24 mouse cellular contexts compared by ENCODE assay signal in the genomic region with DNA sequence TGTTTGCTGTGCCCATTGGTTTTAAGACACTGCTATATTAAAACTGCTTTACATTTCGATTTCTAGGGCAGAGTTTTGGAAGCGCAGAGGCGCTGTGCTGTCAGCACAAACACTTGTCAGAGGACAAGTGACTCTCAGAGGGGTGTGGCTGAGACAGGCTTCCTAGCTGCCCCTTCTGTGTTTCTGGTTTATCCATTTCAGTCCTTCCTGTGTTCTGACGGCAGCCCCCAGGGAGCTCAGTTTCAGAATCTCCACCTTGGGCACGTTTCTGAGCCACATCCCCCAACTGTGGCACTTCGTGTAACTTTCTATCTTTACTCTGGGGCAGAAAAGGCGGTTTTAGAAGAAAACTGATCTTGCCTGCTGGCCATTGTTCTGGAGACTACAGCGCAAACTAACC. TPM values are rescaled to one million over a fixed set of nuclear protein-coding genes. Genes with fewer than 3 reads are reported as not detected.
DNase-seq lines count a peak whose midpoint lies in the region; ATAC-seq and TF ChIP-seq lines count a peak whose summit lies in the region.
"Had no signal": no experiment of that assay in that cellular context is flagged by ENCODE, and none has a peak within 500 bp of the region (broad histone marks: within the 10 kb centered on the region; RNA-seq: fewer than 3 reads in every experiment).

No protein-coding gene starts in this region.

- H3K4me2 ChIP-seq in kidney, embryonic 16.5 days (replicated peaks; ENCODE audit: low read depth, low read length) = no peak overlapping the region
- H3K4me2 ChIP-seq in heart, embryonic 12.5 days = peak overlapping the region; percentile 48
- H3K4me2 ChIP-seq in heart, postnatal 0 days (ENCODE audit: low read depth, low read length) = peak overlapping the region; percentile 44
- H3K4me2 ChIP-seq: forebrain, embryonic 13.5 days; neural tube, embryonic 13.5 days had no signal

- no peak for DNase-seq in heart, embryonic 10.5 days (ENCODE audit: low spot score)
- no peak for DNase-seq in heart, postnatal 10 days
- DNase-seq in kidney, postnatal 36 days = peak; percentile 39 to 63
- DNase-seq in heart, postnatal 0 days (ENCODE audit: low spot score) = no peak
- no peak for DNase-seq in ovary, adult 18-20 months (ENCODE audit: low spot score)
- DNase-seq: adrenal gland, adult 2 months; cerebellum, adult 11 months; cerebellum, postnatal 14 days; gastrocnemius, postnatal 10 days; kidney, adult 9 months; liver, postnatal 0 days; lung, postnatal 14 days; right cerebral cortex, postnatal 14 days; spleen, adult 18-20 months; thymus, postnatal 36 days had no signal

- H3K9me3 ChIP-seq in heart, embryonic 10.5 days = no peaks in the 10 kb centered on the region
- no peaks in the 10 kb centered on the region for H3K9me3 ChIP-seq in kidney, embryonic 16.5 days (ENCODE audit: low read length)
- H3K9me3 ChIP-seq in heart, embryonic 12.5 days (replicated peaks) = no peaks in the 10 kb centered on the region
- H3K9me3 ChIP-seq in heart, postnatal 0 days (replicated peaks; ENCODE audit: control insufficient read depth, low read length) = no peaks in the 10 kb centered on the region
- H3K9me3 ChIP-seq: forebrain, embryonic 13.5 days; limb, embryonic 10.5 days; megakaryocyte, embryonic 14.5 days; neural tube, embryonic 13.5 days had no signal

- TF ChIP-seq EP300 in heart, postnatal 0 days (IDR thresholded peaks at IDR 0.05; ENCODE audit: low read depth) = no peak

- H3K4me3 ChIP-seq in heart, embryonic 10.5 days = peak overlapping the region; percentile 16; the same call in 1 of the 2 replicates
- no peak overlapping the region for H3K4me3 ChIP-seq in kidney, embryonic 16.5 days (ENCODE audit: low read length)
- no peak overlapping the region for H3K4me3 ChIP-seq in heart, embryonic 12.5 days
- H3K4me3 ChIP-seq in heart, postnatal 0 days (ENCODE audit: low read depth, low read length) = peak overlapping the region; percentile 3; the same call in 1 of the 2 replicates
- H3K4me3 ChIP-seq: erythroblast, embryonic 14.5 days; forebrain, embryonic 13.5 days; limb, embryonic 10.5 days; megakaryocyte, embryonic 14.5 days; neural tube, embryonic 13.5 days had no signal

- no peak overlapping the region for H3K9ac ChIP-seq in kidney, embryonic 16.5 days (replicated peaks; ENCODE audit: low read length)
- no peak overlapping the region for H3K9ac ChIP-seq in heart, embryonic 12.5 days
- H3K9ac ChIP-seq in heart, postnatal 0 days (replicated peaks; ENCODE audit: low read depth, low read length) = no peak overlapping the region
- H3K9ac ChIP-seq: forebrain, embryonic 13.5 days; liver, postnatal 0 days; neural tube, embryonic 13.5 days had no signal

- 33% methylated on average over 8 of the region's 8 CpGs for WGBS in heart, embryonic 10.5 days
- 57% methylated on average over 8 of the region's 8 CpGs for whole genome bisulfite sequencing in kidney, embryonic 16.5 days
- 29% methylated on average over 8 of the region's 8 CpGs for WGBS in heart, embryonic 12.5 days
- WGBS in heart, postnatal 0 days = 24% methylated on average over 8 of the region's 8 CpGs

- intact Hi-C loops in heart, postnatal 10 days (cut with DNase I) = no loop called here

- H3K36me3 ChIP-seq in heart, embryonic 10.5 days = no peaks in the 10 kb centered on the region
- H3K36me3 ChIP-seq in kidney, embryonic 16.5 days (ENCODE audit: insufficient read depth, low read length) = no peaks in the 10 kb centered on the region
- H3K36me3 ChIP-seq in heart, embryonic 12.5 days = no peaks in the 10 kb centered on the region
- no peaks in the 10 kb centered on the region for H3K36me3 ChIP-seq in heart, postnatal 0 days (replicated peaks; ENCODE audit: control insufficient read depth, insufficient read depth, low read length)
- H3K36me3 ChIP-seq: limb, embryonic 10.5 days; neural tube, embryonic 13.5 days had no signal

- TF ChIP-seq CTCF in heart, postnatal 0 days (IDR thresholded peaks at IDR 0.05; ENCODE audit: low read depth) = no peak

- peak overlapping the region; percentile 47 for H3K27ac ChIP-seq in heart, embryonic 10.5 days
- no peak overlapping the region for H3K27ac ChIP-seq in kidney, embryonic 16.5 days (ENCODE audit: low read length)
- 0 out of 2 replicates have a peak overlapping the region, but pooled peaks have one; percentile 18 for H3K27ac ChIP-seq in heart, embryonic 12.5 days (ENCODE audit: poor library complexity, severe bottlenecking)
- no peak overlapping the region for H3K27ac ChIP-seq in heart, postnatal 0 days (ENCODE audit: low read depth)
- H3K27ac ChIP-seq: forebrain, embryonic 13.5 days; limb, embryonic 10.5 days; neural tube, embryonic 13.5 days had no signal

- H3K27me3 ChIP-seq in heart, embryonic 10.5 days (ENCODE audit: insufficient read depth, poor library complexity, severe bottlenecking) = no peaks in the 10 kb centered on the region
- no peaks in the 10 kb centered on the region for H3K27me3 ChIP-seq in kidney, embryonic 16.5 days (ENCODE audit: insufficient read depth, low read length)
- H3K27me3 ChIP-seq in heart, embryonic 12.5 days (replicated peaks) = no peaks in the 10 kb centered on the region
- H3K27me3 ChIP-seq in heart, postnatal 0 days (ENCODE audit: control insufficient read depth, insufficient read depth, low read length) = no peaks in the 10 kb centered on the region
- H3K27me3 ChIP-seq: forebrain, embryonic 13.5 days; neural tube, embryonic 13.5 days had no signal

- no peak for ATAC-seq in kidney, embryonic 16.5 days (ENCODE audit: low FRiP score, low TSS enrichment)
- ATAC-seq in heart, embryonic 12.5 days (ENCODE audit: insufficient number of reproducible peaks, low FRiP score) = no peak
- no peak for ATAC-seq in heart, postnatal 0 days (ENCODE audit: insufficient read depth, low read depth)
- ATAC-seq: forebrain, embryonic 13.5 days; hindbrain, embryonic 16.5 days; liver, postnatal 0 days had no signal

- peaks cover 23% of the 10 kb centered on the region for H3K4me1 ChIP-seq in heart, embryonic 10.5 days
- peaks cover 12% of the 10 kb centered on the region for H3K4me1 ChIP-seq in kidney, embryonic 16.5 days (ENCODE audit: insufficient read depth, low read length)
- peaks cover 24% of the 10 kb centered on the region for H3K4me1 ChIP-seq in heart, embryonic 12.5 days (replicated peaks)
- H3K4me1 ChIP-seq in heart, postnatal 0 days (ENCODE audit: control insufficient read depth, insufficient read depth) = peaks cover 12% of the 10 kb centered on the region
- H3K4me1 ChIP-seq: forebrain, embryonic 13.5 days; limb, embryonic 10.5 days; neural tube, embryonic 13.5 days had no signal

RNA-seq across cellular contexts. Expression of gene Il33, which starts 12.5 kb away (rescaled TPM):
- polyA plus RNA-seq in heart, embryonic 10.5 days (2016; fragmentation: Nextera tagmentation; extraction: Ambion mirVana) = 1.1 and 1.7 TPM in 2 replicates
- total RNA-seq in heart, postnatal 10 days (2021) = 1 to 10 TPM; 2.5 to 5.2 TPM
- 48.1 and 48.3 TPM in 2 replicates for polyA plus RNA-seq in kidney, embryonic 16.5 days (2015; fragmentation: Nextera tagmentation; extraction: Ambion mirVana)
- 5.3 and 5.5 TPM in 2 replicates for polyA plus RNA-seq in heart, embryonic 12.5 days (2016; fragmentation: Nextera tagmentation; extraction: Ambion mirVana)
- total RNA-seq in heart, postnatal 0 days (2014; rRNA removed; ENCODE audit: low replicate concordance) = 1.4 and 1.6 TPM in 2 replicates
- polyA plus RNA-seq in heart, postnatal 0 days (2015; fragmentation: Nextera tagmentation; extraction: Ambion mirVana) = 4.2 and 6.2 TPM in 2 replicates
- total RNA-seq: hematopoietic stem cell, adult 5-6 weeks had no signal
- polyA plus RNA-seq: erythroblast, embryonic 14.5 days had no signal

Comparison
In these comparisons a context has a peak if more than half of its experiments do, and no peak if none do; other contexts are left out.
1. H3K27ac ChIP-seq: peak in heart, embryonic 10.5 days (single experiment) and heart, embryonic 12.5 days (single experiment); none in kidney, embryonic 16.5 days (single experiment) and heart, postnatal 0 days (single experiment).
2. H3K4me3 ChIP-seq: peak in heart, embryonic 10.5 days (single experiment) and heart, postnatal 0 days (single experiment); none in kidney, embryonic 16.5 days (single experiment) and heart, embryonic 12.5 days (single experiment).
3. DNase-seq: peak in kidney, postnatal 36 days (2 of 2); none in heart, embryonic 10.5 days (single experiment), heart, postnatal 10 days (0 of 2), heart, postnatal 0 days (single experiment) and ovary, adult 18-20 months (single experiment).